Mouse (Mus musculus): ENCODE results near the gene Rasl11b. TPM values are rescaled to one million over a fixed set of nuclear protein-coding genes. Genes with fewer than 3 reads are reported as not detected.

Gene Rasl11b
- polyA plus RNA-seq, 1 experiment = 114 TPM

DNA sequence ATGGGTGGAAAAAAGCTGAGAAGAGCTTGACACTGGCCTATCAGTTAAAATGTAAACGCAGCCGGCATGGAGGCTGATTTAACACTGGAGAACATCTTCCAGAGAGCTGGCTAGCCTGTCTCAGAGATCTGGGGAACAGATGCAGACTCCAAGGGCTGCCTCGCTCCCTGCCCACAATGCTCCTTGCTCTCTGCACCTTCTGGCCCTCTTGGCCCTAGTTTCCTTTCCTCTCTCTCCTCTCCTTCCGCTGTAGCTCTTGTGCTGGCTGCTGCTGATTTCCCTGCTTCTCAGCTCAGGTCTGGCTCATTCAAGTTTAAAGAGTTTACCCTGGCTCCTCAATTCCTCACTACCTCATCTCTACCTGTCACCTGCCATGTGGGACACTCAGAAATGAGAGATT is 14.6 kb downstream of the Rasl11b start:
- DNase-seq (ENCODE audit: low spot score) = no peak

DNA sequence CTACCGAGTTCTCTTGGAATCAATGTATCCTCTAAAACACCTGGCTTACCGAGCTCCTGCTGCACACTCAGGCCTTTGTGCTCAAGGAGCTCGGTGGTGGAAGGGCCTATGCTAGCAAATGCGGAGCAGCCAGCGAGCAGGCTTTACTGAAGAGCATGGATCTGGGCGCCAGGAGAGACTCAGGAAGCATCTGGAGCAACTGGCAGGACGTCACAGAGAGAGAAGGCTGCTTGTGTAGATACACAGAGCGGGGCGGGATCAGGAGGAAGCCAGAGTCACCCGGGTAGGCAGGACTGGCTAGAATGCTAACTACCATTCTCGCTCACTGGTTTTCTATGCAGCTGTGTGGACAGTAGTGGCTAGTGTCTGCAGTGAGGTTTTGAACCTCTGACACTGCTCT is 16.3 kb downstream of the Rasl11b start:
- DNase-seq (ENCODE audit: low spot score) = no peak

DNA sequence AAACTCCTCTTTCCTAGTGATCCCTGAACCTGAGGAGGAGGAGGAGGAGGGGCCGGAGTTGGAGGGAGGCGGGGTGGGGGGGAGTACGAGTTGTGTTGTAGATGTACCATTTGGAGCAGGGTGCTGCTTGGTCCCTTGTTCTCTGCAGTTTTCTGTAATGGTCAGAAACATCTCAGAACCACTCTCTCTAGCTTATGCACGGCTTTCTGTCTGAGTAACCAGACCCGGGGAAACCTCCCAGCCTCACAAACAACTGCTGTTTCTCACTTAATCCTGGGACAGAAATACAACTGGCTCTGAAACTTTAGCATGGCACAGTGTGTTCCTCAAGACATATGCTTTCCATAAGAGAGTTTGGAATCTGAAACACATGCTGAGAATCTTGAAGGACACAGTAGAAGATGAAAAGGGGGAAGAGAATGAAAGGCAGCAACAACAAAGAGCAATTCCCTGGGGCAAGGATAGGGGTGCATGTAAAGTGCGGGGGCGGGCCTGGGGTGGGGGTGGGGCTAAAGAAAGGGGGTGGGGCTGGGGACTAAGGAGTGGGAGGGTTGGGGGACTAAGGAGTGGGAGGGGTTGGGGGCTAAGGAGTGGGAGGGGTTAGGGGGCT is 19.5 kb downstream of the Rasl11b start:
- no peak for DNase-seq (ENCODE audit: low spot score)

DNA sequence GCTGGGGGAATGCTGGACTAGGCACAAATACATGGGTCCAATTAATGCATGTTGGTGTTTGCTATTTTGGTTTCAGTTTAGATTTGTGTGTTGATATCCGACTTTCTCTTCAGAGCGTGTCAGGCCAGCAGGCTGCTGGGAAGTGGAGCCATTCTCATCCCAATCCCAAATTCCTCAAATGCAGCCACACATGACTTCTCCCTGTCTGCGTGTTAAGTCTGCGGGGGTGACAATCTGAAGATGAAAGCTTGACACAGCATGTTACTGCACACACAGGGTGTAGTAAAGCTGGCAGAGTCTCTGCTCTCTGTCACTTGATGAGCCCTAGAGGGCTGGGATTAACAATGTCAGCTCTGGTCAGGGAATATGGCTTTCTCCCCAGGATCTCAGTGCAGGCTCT is 20.0 kb downstream of the Rasl11b start:
- DNase-seq (ENCODE audit: low spot score) = no peak

DNA sequence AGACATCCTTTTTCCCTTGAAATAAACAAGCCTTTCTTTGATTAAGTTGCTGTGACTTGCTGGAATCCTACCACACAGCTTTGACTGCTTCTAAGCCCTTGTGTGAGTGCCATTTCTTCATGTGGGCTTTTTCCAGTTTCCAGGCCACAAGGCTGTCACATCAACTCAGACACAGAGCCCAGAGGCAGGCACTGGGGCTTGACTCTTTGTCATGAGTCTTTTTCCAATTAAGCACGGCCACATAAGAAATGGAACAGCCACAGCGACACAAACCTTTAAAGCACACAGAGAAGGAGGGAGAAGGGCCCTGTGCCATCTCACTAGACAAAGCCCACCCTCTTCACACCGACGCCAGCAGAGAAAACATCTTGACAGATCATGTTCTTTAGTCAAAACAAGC is 23.4 kb downstream of the Rasl11b start:
- DNase-seq (ENCODE audit: low spot score) = no peak

DNA sequence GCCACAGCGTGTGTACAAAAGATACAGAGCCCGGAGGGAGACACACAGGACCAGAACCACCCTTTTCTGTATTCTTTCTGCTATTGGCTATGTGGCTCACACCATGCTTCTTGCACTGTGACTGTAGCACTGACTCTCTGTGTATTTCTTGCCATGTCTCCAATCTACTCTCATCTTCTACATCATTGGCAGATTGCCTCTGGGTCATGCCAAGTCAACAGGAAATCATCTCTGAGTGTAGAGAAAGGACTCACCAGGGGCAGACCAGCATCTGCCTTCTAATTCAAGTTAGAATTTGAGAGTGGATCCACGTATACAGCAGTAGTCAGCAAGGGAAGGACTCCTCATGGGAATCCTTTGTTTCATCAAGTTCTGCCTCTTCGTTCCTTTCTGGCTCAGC is 27.5 kb downstream of the Rasl11b start:
- no peak for DNase-seq (ENCODE audit: low spot score)

DNA sequence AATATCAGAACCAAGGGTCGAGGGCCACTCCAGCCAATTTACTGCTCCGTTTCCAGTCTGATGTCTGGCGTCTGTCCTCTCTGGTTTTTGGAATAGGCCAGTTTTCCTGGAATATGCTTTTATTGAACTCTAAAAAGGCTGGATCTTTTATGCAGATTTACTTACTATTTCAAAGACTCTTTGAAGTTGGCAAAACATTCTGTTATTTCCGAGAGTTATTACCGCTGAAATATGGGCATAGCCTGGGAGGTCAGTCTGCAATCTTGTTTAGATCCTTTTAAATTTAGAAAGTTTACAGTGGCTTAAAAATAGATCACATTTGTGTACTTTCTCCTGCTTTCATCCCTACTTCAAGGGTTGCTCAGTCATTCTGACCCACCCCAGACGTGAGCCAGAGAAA is 29.4 kb downstream of the Rasl11b start:
- DNase-seq (ENCODE audit: low spot score) = no peak

DNA sequence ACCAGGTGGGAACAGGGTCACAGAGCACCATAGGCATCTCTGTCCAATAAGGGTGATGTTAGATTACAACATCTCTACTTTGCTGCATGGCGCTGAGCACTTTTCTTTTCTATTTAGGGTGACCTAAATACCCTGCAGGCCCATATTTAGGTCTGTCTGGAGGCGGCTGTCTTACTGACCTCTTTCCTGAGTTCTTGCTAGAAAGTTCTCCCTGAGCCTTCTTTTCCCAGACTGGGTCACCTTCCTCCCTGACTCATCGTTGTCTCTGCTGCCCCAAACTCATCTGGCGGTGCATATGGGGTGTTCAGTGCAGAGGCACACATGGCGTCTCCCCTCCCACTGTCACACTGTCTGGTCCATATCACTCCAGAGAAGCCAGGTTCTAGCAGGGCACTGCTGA is 31.1 kb downstream of the Rasl11b start:
- no peak for DNase-seq (ENCODE audit: low spot score)

DNA sequence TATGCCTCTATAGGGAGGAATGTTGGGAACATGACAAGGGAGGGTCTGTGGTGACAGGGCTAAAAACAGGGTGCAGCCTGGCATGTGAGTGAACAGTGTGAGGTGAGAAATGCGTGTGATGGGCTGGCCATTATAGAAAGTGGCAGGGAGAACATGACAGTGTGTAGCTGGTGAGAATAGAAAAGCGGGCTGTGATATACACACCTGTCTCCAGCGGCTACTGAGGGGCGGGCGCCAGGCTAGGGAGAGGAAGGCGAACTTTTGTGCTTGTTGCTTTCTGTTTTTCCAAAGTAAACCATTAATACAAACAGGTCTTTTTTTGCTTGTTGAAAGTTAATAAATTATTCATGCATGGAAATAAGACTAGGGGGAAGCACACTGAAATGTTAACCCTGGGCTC is 32.3 kb downstream of the Rasl11b start:
- no peak for DNase-seq (ENCODE audit: low spot score)

DNA sequence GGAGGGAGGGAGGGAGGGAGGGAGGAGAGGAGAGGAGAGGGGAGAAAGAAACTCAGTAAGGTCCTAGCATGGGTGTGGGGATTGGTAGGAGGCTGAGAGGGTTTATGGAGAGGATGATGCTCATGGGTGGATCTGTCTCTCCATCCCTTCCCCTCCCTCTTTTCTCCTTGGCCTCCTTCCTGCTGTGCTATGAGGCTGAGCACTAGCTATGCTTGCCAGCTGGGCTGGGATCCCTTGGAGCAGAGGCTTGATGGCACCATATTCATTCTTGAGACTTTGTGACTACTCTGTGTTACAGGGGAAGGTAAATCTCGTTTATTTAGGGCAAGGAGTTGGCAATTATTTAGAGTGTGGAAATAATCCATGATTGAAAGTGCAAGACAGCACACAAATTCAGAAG is 33.9 kb downstream of the Rasl11b start:
- no peak for DNase-seq (ENCODE audit: low spot score)

DNA sequence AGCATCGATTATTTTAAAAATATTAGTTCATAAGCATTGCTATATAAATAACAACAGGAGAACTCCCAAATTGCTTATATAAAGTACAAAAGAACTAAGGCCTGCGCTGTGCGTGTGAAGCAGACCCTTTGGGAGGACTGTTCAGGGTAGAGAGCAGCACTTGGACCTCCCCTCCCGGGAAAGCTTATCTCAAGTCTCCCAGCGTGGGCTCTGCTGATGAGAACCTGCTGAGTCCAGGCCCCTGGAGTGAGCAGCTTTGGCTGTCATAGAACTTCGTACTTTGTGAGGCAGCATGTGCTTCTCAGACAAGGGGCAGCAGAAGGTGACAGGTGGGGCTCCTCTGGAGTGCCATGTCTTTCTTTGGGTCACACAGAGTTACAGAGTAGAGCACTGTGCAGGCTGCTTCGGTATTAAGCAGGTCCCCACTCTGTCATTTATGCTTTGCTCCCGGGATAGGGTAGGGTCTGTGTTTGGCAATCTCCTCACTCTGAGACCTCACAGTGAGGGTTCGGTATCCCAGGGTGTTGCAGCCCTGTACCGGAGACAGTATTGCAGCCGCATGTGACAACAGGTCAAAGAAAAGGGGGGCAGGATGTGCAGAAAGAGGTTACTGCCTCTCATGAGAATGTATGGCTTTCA is 34.8 kb downstream of the Rasl11b start:
- DNase-seq (ENCODE audit: low spot score) = no peak

DNA sequence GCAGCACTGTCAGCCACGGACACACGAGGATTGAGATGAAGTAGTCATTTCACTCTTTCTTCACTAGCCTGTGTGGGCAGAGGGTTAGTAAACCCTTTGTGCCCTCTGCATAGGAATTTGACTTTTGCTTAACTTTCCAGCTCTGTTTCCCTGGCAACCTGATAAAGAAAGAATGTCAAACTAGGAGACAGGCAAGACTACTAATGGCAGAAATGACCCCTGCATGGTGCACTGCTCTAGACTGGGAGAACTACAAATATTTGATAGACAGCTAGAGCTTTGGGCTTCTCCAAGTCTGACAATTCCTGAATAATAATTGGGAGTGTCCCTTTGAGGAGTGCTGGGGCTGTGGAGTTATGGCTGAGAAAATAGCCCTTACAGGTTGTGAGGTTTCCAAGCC is 35.4 kb downstream of the Rasl11b start:
- DNase-seq (ENCODE audit: low spot score) = no peak

DNA sequence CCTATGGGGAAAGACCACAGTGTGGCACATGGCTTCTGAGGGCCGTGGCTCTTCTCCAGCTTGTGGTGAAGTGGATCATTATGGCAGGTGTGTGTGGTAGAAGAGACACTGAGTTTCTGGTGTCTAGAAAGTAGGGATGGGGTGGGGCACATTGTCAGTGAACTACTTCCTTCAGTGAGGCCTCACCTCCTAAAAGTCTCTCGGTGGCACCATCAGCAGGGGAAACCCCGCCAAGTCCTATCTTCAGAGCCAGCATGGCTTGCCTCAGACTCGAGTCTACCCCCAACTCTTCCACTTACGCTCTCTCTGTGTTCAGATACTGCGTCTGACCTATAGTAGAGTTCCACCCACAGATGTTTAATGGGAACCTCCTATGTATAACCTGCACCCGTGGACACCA is 38.7 kb downstream of the Rasl11b start:
- no peak for DNase-seq (ENCODE audit: low spot score)

DNA sequence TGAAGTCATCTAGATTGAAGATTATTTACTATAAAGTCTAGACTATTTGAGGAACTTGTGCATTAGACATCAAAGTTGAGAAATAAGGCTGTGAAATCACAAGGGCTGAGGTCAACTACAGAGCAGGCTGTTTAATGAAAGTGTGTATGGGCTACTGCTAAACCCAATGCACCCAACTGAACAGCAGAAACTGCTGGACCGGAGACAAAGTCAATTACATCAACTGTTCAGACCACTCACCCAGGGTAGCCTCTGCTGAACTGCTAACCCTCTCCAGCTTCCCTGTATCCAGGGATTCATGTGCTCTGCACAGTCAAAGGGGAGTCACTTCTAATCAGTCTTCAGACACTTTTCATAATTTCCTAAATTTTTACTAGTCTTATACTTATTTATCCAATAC is 44.3 kb downstream of the Rasl11b start:
- no peak for DNase-seq (ENCODE audit: low spot score)

DNA sequence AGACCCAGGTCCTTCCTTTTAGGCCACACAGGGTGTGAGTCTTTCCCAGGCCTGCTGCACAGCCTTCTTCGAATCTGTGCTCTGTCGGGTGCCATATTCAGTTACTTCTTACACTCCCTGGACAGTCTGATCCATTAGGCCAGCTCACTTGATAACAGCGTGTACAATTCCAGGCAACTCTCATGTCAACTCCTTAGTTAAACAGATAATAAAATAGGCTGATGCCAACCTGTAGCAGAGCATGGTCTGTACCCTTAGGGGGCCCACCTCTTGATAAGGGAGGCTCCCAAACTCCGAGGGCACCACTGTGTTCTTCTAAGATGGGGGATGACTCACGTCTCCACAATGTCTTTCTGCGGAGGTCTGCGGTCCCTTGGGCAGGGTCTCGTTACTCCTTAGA is 45.2 kb downstream of the Rasl11b start:
- DNase-seq (ENCODE audit: low spot score) = no peak

DNA sequence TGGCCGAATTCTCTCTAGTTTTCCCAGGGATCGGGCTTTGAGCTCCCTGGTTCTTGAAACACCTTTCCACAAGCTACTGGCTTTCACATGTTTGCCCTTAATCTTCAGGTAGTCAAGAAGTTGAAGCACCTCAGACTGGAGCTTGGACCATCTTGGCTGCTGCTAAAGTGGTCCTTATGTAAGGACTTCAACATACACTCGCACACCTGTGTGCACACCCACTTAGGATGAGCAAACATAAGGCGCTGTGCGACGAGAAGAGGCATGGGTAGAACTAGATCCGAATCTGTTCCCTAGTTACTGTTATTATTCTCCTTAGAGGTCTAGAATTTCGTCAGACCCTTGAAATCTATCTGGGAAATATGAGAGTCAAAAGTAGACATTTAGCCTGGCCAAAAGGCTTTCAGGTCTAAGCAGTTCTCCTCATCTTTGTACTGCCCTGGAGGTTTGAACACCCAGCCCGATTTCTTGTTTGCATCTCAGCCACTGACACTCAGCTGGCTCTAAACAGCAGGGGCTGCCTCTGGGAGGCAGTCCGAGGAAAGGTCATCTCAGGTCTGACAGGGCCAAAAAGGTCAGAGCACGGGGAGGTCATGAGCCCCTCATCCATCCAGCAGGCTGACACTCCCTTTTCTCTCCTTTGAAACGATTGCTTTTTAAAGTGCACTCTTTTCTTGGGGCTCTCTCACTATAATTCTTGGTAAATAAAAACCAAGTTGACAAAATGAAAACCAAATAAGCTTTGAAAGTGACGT is 46.0 kb downstream of the Rasl11b start:
- DNase-seq (ENCODE audit: low spot score) = no peak

DNA sequence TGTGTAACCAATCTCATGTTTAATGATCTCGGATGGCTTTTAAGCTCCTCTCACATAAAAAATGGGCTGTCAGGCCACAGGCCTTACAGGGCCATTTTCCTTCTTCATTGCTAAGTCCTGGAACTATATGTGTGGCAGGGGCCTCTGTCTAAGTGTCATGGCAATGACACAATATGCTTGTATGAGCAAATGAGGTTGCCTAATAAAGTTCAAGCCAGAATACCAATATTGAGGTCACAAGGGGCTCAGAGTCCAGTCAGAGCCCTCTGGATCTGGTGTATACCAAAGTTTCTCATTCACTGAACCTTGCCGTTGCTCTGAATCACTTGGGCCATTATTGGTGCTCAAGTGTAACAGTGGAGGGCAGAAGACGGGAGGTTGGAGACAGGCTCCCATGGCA is 47.6 kb downstream of the Rasl11b start:
- DNase-seq (ENCODE audit: low spot score) = no peak

DNA sequence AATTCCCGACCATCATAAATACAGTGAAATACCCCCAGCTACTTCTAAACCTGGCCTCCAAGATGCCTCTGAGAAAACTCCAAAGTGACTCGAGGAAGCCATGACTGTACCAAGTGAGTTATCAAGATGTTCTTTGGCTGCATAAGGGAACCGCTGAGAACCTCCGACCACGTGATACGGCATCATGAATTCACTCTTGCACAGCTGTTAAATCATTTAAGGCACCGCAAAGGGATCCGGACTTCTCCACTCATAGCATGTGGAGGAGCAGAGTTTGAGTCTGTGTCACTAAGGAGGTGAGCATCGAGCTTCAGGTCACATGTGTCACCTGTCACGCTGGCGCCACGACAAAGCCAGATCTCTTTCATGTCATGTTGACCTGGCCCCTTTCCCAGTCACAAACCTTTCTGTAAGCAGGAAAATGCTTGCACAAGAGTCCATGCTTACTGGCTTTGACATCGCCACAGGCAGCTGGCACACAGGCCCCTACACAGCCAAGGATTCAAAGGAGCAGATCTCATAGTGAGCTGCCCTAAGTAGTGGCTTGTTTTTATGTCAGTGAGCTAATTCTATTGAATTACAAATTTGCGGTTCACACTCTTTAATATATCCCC is 49.4 kb downstream of the Rasl11b start:
- no peak for DNase-seq (ENCODE audit: low spot score)

DNA sequence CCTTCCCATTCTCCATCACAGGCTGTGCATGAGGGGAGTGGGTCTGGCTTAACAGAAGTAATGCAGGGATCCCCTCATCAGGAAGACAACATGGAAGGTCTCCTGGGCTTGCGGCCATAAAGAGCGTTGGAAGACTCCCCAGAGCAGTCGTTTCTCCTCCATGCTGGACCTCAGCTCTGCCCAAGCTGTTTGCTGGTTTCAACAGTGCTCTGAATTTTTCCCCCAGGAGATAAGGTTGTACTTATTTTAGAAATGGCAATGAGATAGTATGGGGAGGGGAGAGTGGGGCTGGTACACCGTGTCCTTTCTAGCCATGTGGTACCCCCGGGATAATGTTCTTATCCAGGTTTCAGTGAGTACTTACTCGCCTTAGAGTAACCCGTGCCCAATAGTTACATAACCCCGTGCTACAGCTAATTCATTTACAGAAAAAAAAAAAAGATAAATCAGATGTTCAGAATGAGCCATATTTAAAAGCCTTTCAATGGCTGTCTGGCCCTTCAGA is 50.6 kb downstream of the Rasl11b start:
- DNase-seq (ENCODE audit: low spot score) = no peak

DNA sequence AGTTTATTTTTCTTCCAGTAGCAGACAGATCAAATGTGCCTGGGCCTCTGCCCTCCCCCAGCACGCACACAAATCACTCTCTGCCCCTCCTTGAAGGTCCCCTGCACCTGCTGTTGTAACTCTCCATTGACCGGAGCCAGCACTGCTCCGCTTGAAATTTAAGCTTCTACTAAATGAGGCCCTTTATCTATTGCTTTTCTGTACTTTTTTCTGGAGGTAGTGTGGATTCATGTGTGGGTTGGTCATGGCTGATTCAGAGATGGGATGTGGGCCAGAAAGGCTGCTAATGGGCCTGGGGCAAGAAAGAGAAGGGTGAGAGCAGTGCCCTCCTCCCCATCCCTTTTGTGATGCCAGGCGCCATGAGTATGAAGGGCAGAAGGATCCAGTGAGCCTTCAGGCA is 51.4 kb downstream of the Rasl11b start:
- DNase-seq (ENCODE audit: low spot score) = no peak

DNA sequence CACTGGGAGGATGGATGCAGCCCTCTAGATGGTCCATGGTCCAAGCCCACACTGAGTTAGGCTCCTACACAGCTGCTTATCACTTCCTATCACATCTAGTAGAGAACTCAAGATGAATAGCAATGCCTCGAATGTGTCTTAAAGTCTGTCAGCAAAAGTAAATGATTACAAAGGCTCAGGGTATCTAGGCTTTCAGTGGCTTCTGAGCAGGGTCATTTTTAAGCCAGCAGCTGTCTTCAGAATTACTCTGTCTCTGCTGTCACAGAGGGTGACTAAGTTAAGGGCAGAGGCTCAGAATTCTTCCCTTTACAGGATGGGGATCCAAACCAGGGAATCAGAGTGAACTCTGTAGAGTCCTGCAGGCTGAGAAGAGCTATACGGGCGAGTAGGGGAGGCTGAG is 51.9 kb downstream of the Rasl11b start:
- DNase-seq (ENCODE audit: low spot score) = no peak
